In genomic region chr11:85799456-85799855, GRCm38 (mm10) we compare ENCODE assay signal across 21 mouse cellular contexts. TPM values are rescaled to one million over a fixed set of nuclear protein-coding genes. Genes with fewer than 3 reads are reported as not detected.
A peak's percentile ranks its signal among the peaks of the same experiment; 100 is the strongest.
DNase-seq lines count a peak whose midpoint lies in the region; ATAC-seq lines count a peak whose summit lies in the region.
"Had no signal": no experiment of that assay in that cellular context is flagged by ENCODE, and none has a peak within 500 bp of the region (broad histone marks: within the 10 kb centered on the region; RNA-seq: fewer than 3 reads in every experiment).

No protein-coding gene starts in this region.

- no peak for DNase-seq in heart, postnatal 10 days
- no peak for DNase-seq in lung, postnatal 14 days
- peak; percentile 84 for DNase-seq in liver
- no peak for DNase-seq in urinary bladder, postnatal 36 days (ENCODE audit: low spot score in 2 of 2)
- no peak for DNase-seq in left cerebral cortex, postnatal 25 days (ENCODE audit: low spot score in 2 of 2)
- DNase-seq: adrenal gland, adult 8-10 months; cerebellum, postnatal 25 days; kidney, adult 18-20 months; layer of hippocampus, postnatal 36 days; thymus, postnatal 36 days had no signal

- H3K4me2 ChIP-seq in heart, embryonic 14.5 days (ENCODE audit: low read length), result peak overlapping the region; percentile 49
- no peak overlapping the region for H3K4me2 ChIP-seq in lung, embryonic 16.5 days (ENCODE audit: low read depth, low read length)
- H3K4me2 ChIP-seq: embryonic facial prominence, embryonic 12.5 days; forebrain, embryonic 13.5 days; neural tube, embryonic 15.5 days had no signal

- 0 out of 2 replicates have a peak, but pooled peaks have one; percentile 14 for ATAC-seq in heart, embryonic 14.5 days (ENCODE audit: insufficient number of reproducible peaks, insufficient read depth, low FRiP score, low read depth)
- ATAC-seq in lung, embryonic 16.5 days (ENCODE audit: low read depth), result peak; percentile 44; the same call in 1 of the 2 replicates
- ATAC-seq: forebrain, embryonic 13.5 days had no signal

- intact Hi-C loops in heart, postnatal 10 days (cut with DNase I), result no loop called here
- intact Hi-C loops in left cerebral cortex, postnatal 25 days (cut with DNase I), result no loop called here

- no peaks in the 10 kb centered on the region for H3K36me3 ChIP-seq in heart, embryonic 14.5 days (ENCODE audit: control insufficient read depth, insufficient read depth, low read length)
- H3K36me3 ChIP-seq in lung, embryonic 16.5 days (ENCODE audit: control insufficient read depth, insufficient read depth, low read length), result no peaks in the 10 kb centered on the region; the same call in 1 of the 2 replicates
- H3K36me3 ChIP-seq: embryonic facial prominence, embryonic 12.5 days; neural tube, embryonic 15.5 days had no signal

- H3K9ac ChIP-seq in heart, embryonic 14.5 days (ENCODE audit: low read length), result no peak overlapping the region
- H3K9ac ChIP-seq in lung, embryonic 16.5 days (ENCODE audit: low read length), result no peak overlapping the region
- H3K9ac ChIP-seq: embryonic facial prominence, embryonic 12.5 days; forebrain, embryonic 13.5 days; neural tube, embryonic 15.5 days had no signal

- peaks cover 32 to 48% of the 10 kb centered on the region in 2 experiments for H3K4me1 ChIP-seq in heart, embryonic 14.5 days (ENCODE audit: control insufficient read depth in 2 of 2, insufficient read depth in 2 of 2, low read length in 2 of 2)
- H3K4me1 ChIP-seq in lung, embryonic 16.5 days (replicated peaks; ENCODE audit: control insufficient read depth, insufficient read depth, low read length), result peaks cover 17% of the 10 kb centered on the region
- H3K4me1 ChIP-seq: forebrain, embryonic 13.5 days; neural tube, embryonic 15.5 days had no signal

- no peaks in the 10 kb centered on the region for H3K9me3 ChIP-seq in heart, embryonic 14.5 days (ENCODE audit: control insufficient read depth, low read length)
- H3K9me3 ChIP-seq in lung, embryonic 16.5 days (ENCODE audit: control insufficient read depth, low read length), result no peaks in the 10 kb centered on the region
- H3K9me3 ChIP-seq: embryonic facial prominence, embryonic 12.5 days; forebrain, embryonic 13.5 days; megakaryocyte, embryonic 14.5 days; neural tube, embryonic 15.5 days had no signal

- peaks cover 71% of the 10 kb centered on the region for H3K27me3 ChIP-seq in heart, embryonic 14.5 days (ENCODE audit: control insufficient read depth, insufficient read depth, low read length)
- no peaks in the 10 kb centered on the region for H3K27me3 ChIP-seq in lung, embryonic 16.5 days (ENCODE audit: control insufficient read depth, insufficient read depth, low read depth, low read length)
- H3K27me3 ChIP-seq: forebrain, embryonic 13.5 days; neural tube, embryonic 15.5 days had no signal

- H3K4me3 ChIP-seq in heart, embryonic 14.5 days (ENCODE audit: control insufficient read depth in 1 of 2, insufficient read depth in 1 of 2, low read depth in 1 of 2, low read length in 2 of 2), result no peak overlapping the region
- H3K4me3 ChIP-seq in lung, embryonic 16.5 days (ENCODE audit: low read length), result no peak overlapping the region
- H3K4me3 ChIP-seq: embryonic facial prominence, embryonic 12.5 days; forebrain, embryonic 13.5 days; megakaryocyte, embryonic 14.5 days; neural tube, embryonic 15.5 days had no signal

- H3K27ac ChIP-seq in heart, embryonic 14.5 days (replicated peaks in 1 of 2; ENCODE audit: control insufficient read depth in 1 of 2, insufficient read depth in 1 of 2, low read depth in 2 of 2, low read length in 2 of 2), result peak overlapping the region; percentile 7 to 25; a peak in 1 of 4 replicates
- peak overlapping the region; percentile 38 for H3K27ac ChIP-seq in lung, embryonic 16.5 days (ENCODE audit: low read length)
- H3K27ac ChIP-seq: embryonic facial prominence, embryonic 12.5 days; forebrain, embryonic 13.5 days; neural tube, embryonic 15.5 days had no signal

- WGBS in heart, embryonic 14.5 days, result 9% methylated on average over 4 of the region's 4 CpGs
- 29% methylated on average over 4 of the region's 4 CpGs for WGBS in lung, embryonic 16.5 days

RNA-seq across cellular contexts. Expression of gene Tbx2, which starts 32.9 kb away (rescaled TPM):
- 2.2 and 4.0 TPM in 2 replicates for polyA plus RNA-seq in heart, embryonic 14.5 days (2014; fragmentation: Nextera tagmentation; extraction: Ambion mirVana)
- total RNA-seq in heart, postnatal 10 days (2021), result 10 to 100 TPM; 17.3 to 18.4 TPM
- polyA plus RNA-seq in lung, embryonic 16.5 days (2015; fragmentation: Nextera tagmentation; extraction: Ambion mirVana), result 24.6 and 25.1 TPM in 2 replicates
- 1 to 10 TPM; 1.8 to 2.2 TPM for total RNA-seq in left cerebral cortex, postnatal 25 days (2021)

RNA-seq across cellular contexts. Expression of gene Gm11444, which starts 50.7 kb away (rescaled TPM):
- not detected in 2 replicates for polyA plus RNA-seq in heart, embryonic 14.5 days (2014; fragmentation: Nextera tagmentation; extraction: Ambion mirVana)
- not detected for total RNA-seq in heart, postnatal 10 days (2021)
- not detected in 2 replicates for polyA plus RNA-seq in lung, embryonic 16.5 days (2015; fragmentation: Nextera tagmentation; extraction: Ambion mirVana)
- total RNA-seq in left cerebral cortex, postnatal 25 days (2021), result not detected
- total RNA-seq: adrenal gland, adult 8-10 months; ES-E14; layer of hippocampus, postnatal 36 days had no signal
- polyA plus RNA-seq: C2C12; embryonic facial prominence, embryonic 12.5 days; forebrain, embryonic 13.5 days; hindbrain, embryonic 11.5 days; large intestine, adult 2 months; limb, embryonic 14.5 days; neural tube, embryonic 15.5 days had no signal

Comparison
In these comparisons a context has a peak if more than half of its experiments do, and no peak if none do; other contexts are left out.
1. RNA of gene Tbx2, which starts 32.9 kb away (total RNA-seq): 17.3 to 18.4 TPM in heart, postnatal 10 days; 1.8 to 2.2 TPM in left cerebral cortex, postnatal 25 days; every median in the first group is over 4 times any median in the second.